Mouse (Mus musculus) ovary, adult 18-20 months (tissue): Measurements from ENCODE around the gene Kdm2b.
"Not testable (repeated sequence)": the region's sequence is repeated elsewhere in the genome, so short reads cannot be mapped to it uniquely, and the experiment has no call there.

ENCODE experiments used
- DNase-seq: peaks from one replicate; pipeline ENCODE4 v3.0.0; 2022; ENCODE audit warnings: low spot score, mixed read lengths

Kdm2b gene

DNA sequence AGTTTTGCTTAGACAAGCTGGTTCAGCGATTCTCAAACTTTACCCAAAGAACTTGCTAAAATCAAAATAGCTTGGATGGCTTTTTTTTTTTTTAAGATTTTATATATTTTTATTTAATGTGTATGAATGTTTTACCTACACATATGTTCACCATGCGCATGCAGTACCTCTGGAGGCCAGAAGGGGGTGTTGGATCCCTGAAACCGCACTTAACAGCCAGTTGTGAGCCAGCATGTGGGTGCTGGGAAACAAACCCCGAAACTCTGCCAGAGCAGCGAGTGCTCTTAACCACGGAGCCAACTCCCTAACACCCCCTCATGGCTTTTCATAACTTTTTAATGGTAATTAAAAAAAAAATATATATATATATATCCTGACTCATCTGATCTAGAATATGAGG, 21.2 kb upstream of the Kdm2b start:
- DNase-seq, result no peak

DNA sequence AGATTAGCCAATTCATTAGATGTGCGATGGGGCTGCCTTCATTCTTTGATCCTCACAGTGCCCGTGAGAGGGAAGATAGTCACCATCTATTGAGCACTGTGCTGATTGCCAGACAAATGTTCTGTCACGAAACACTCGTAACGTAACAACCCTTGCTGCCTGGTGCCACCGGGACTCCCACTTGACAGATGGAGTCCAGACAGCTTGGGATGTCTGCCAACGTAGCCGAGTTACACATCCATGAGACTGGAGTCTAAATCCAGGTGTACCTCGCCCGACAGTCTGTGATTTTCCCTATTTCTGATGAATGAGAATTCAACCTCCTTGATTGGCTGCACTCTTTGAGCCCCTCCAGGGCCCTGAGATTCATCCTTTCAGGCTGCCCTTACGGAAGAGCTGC, 20.2 kb upstream of the Kdm2b start:
- no peak for DNase-seq

DNA sequence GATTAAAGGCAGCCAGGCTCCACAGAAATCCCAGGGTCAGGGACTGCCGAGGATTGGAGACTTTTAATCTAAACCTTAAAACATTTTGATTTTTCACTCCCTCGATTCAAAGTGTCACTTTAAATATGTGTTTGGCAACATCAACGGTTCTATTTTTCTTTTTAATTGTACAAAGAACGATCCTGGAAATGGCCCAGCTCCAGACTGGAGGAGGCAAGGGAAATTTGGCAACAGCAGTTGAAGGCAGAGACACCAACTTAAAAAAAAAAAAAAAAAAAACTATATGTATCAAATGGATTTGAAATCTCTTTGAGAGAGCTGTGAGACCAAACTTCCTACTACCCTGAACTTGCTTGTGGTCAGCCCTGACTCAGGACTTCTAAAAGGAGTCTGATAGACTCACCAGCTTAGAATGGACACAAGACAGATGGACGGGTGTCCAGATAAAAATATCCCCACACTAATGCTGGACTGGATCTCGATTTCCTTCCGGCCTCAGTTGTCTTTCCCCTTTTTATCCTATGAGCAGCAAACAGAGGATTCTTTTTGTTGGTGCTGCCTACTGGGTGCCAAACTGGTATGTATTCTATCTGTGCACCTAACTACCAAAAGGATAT, 19.4 kb upstream of the Kdm2b start:
- no peak for DNase-seq

DNA sequence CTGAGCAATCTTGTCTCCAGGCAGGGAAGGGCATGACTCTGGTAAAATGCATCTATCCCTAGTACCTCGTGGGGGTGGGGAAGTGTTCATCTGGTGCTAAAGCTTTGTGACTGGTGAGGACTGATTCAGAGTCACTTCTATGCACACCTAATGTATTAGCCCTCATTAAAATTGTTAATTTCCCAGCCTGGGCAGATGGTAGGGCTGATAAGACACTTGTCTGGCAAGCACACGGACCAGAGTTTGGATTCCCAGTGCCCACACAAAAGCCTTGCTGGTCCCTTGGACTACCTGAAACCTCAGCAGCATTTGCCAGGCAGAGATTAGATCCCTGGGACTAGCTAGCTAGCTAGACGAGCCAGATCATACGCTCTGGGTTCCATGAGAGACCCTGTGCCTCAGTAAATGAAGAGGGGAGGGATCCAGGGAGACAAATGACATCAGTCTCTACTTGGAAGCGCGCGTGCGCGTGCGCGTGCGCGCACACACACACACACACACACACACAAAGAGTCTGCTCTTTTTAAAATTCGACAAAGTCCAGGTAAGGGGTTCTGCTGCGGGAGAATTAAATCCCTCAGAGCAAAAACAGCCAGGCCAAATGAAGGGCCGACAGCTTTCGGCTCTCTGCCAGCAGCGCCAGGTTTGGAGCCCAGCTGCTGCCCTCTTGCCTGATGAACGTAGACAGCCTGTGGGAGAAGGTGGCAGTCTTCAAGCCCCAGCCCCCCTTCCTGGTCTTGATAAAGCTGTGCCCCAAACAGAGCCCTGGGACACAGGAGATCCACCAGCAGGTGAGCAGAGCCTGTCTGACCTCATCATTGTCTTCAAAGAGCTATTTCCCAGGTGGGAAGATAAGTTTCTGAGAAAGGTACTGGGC, 16.3 kb upstream of the Kdm2b start:
- no peak for DNase-seq

DNA sequence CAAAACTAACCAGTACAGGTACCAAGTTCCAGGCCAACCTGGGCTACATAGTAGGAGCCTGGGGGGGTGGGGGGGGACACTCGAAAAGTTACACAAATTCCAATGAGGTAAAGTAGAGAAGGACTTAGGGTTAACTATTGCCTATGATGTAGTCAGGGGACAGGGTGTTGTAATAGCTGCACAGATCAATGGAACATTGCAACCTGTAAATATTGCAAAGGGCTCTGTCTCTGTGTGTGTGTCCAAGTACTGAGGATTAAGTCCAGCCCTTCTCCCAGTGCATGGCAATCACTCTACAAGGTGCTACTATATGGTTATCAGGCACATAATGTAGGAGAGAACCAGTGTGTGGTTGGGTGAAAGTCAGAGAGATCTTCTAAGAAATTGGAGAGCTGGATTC, 11.3 kb upstream of the Kdm2b start:
- no peak for DNase-seq

DNA sequence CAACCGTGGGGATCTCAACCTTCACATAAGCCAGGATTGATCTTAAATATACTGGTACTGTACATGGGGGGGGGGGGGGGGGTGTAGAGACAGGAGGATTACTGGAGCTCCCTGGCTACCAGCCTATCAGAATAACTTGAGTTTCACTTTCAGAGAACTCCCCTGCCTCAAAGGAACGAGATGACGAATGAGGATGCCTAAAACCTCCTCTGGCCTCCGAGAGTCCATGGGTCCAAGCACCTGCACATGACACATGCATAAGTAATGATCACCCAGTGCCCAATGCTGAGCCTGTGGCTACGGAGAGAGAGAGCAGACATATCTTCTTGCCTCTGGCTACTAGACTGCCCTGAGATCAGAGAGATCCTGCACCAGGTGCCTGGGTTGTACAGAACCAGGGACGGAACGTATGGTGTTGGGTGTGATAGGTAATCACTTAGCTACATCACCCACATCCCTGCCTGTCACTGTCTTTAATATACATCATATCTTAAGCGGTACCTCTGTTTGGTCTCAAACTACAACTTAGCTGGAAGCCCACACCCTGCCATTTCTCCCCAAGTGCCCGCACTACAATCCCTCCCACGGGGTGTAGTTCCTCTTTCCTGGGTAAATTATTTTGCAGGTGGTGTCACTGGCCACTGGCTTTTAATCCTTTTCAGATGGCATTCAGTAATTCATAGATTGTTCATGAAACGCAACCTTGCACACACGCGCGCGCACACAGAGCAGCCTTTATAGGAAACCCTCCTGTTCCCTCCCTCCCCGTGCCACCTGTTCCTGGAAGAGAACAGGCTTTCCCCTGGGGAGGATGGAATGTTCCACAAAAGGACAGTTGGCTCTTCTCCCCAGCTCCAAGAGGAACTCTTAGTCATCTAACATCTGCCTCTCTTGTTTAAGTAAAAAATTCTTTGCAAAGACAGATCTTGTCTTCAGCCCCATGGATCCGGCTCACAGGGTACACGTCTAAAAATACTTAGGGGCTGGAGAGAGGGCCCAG, 7.9 kb upstream of the Kdm2b start:
- no peak for DNase-seq

DNA sequence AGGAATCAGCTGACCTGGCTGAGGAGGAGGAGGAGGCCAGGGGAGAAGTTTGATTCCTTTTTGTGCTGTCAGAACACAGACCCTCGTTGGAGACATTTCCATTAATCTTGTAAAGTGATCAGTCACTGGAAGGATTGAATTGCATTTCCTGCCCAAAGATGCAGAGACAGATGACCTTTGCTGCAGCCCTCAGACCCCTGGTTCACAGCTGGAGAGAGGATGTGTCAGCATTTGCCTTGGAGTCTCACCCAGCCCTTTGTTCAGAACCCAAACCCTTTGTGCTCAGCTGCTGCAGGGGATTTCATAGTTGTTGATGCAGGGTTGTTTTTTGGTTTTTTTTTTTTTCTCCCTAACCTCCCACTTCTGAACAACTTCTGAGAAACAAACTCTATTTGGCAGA, 5.3 kb upstream of the Kdm2b start:
- no peak for DNase-seq

DNA sequence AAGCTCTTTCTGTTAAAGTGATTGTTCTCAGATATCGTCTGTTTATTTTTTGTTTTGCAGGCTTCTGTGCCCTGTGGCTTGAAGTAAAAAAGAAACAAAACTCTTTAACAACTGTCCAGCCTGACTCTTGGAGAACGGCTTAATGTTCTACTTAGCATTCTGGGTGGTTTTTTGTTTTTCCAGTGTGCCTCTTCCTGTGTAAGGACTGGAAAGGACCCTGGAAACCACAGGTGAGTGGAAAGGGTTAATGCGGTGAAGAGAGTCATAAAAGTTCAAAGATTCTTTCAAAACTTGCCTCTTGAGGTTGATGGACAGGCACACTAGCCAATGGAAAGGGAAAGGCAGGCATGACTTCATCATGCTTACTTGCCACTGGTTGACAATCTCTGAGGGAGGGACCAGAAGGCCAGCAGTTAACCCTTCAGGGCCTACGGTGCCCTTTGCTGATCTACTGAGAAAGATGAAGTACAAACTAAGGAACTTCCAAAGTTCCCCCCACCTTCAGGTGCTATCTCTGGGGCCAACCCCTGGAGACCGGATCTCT, 4.8 kb upstream of the Kdm2b start:
- DNase-seq, result peak; percentile 83

DNA sequence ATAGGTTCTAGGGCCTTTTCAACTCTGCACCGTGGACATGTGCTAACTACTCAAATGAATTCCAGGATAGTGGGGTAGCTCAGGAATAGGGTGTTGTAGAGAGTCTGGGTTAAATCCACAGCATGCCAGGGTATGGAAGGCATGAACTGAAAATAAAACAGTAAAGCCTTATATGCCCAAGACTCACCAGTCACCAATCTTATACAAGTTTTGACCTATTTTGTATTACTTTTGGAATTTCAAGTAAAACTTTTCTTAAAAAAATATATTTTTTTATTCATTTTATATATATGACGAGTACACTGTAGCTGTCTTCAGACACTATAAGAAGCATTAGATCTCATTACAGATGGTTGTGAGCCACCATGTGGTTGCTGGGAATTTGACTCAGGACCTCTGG, 4.2 kb upstream of the Kdm2b start:
- no peak for DNase-seq

DNA sequence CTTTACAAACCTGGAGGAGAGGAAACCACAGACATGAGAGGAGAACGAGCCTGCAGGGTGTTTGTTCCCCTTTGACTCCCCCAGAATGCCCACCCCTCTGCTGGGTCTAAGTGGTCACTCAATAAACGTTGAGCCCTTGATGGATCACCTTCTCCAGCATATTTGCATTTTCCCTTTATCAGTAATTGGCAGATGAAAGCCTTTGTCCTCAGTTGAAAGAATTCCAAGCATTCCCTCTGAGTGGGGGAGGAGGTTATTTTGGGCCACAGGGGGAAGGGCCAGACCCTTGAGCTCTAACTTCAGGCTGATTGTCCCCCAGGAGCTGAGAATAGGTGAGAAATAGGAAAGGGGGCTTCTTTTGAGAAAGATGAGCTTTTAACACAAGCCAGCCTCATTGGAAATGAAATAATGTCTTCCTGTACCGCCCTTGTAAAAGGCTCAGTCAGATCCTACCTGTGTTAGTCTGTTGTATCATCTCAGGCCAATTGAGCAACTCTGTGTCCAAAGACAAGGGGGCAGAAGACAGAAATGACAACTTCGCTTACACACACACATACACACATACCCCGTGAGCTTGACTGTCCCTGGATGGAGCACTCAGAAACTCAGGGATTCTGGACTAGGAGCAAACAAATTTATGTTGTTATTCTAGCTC, 1.9 kb upstream of the Kdm2b start:
- DNase-seq, result no peak

DNA sequence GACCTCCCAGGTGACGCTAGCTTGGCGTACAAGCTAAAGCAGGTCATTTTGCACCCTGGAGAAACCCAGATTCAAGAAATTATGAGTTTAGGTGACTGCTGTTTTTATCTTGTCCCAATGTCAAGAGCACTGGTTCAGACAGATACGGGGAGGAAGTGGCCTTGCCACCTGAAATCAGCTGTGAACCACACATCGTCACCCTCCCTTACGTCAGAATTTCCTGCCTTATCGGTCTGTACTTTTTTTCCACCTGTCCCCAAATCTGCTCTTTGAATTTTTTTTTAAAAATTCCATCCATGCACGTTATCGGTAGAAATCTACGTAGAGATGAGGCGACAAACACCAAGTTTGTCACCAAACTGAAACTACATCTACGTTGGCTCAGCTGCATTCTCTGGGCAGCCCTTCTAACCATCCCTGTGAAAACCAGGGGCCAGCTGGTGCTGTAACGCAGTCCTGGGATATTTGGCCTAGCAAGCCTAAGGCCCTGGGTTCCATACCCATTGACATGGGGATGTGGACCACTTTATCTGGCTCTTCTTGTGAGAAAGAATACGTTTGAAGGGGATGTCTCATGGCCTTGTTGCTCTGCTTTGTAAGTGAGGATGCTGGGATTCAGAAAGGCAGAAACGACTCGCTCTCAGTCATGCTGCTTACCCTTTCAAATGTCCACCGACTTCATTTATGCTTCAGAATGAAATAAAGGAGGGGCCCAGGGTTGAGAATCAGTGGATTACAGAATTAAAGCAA, 963 bp upstream of the Kdm2b start:
- DNase-seq, result no peak

DNA sequence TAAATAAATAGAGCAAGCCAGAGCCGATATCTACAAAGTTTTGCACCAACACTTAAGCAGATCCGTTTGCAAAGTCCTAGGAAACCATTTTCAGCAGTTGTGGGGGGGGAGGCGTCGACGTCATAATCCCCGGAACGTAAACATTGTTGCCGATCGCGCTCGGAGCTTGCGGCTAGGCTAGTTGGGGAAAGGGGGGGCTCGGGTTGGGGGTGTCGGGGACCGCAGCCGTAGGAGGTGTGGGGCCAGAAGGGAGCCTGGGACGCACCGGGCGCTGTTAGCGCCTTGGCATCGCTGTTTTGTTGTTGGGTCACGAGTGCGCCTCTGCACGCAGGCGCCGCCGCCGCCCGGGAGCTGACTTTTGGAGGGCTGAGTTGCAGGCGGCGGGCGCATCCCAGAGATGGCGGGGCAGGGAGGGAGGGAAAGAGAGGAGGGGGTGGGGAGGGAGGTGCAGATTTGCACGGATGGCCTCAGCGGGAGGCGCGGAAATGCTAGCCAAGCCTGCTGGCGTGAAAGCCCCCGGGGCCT, 560 bp downstream of the Kdm2b start:
- peak; percentile 40 for DNase-seq

DNA sequence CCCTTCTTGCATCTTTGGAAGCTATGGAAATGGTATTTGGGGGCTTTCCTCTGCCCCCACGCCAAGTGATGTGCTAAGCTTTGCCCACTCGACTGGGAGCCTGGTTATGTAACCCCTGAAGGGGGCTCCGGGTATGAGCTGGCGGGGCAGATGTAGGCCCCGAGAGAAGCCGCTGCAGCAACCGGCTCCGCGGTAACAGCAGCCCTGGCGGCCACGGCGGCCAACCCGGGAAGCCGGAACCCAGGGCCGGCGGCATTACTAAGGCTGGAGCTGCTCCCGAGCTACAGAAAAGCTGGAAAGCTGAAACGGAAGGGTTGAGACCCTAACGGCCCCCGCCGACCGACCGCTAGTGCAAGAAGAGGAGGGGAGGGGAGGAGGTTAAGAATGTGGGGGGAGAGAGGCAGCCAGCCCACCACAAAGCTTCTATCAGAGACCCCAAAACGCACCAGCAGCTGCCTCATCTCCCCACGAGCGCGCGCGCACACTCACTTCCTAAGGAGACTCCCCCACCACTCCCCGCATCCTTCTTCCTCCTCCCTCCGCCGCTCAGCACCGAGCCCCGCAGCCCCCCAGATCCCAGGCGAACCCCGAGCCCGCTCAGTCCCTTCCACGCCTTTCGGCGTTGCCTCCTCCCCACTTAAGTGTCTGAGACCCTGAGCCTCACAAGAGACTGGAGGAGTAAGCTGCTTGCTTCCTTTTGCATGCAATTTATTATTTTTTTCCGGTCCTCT, 1.4 kb downstream of the Kdm2b start:
- peak; percentile 16 for DNase-seq

DNA sequence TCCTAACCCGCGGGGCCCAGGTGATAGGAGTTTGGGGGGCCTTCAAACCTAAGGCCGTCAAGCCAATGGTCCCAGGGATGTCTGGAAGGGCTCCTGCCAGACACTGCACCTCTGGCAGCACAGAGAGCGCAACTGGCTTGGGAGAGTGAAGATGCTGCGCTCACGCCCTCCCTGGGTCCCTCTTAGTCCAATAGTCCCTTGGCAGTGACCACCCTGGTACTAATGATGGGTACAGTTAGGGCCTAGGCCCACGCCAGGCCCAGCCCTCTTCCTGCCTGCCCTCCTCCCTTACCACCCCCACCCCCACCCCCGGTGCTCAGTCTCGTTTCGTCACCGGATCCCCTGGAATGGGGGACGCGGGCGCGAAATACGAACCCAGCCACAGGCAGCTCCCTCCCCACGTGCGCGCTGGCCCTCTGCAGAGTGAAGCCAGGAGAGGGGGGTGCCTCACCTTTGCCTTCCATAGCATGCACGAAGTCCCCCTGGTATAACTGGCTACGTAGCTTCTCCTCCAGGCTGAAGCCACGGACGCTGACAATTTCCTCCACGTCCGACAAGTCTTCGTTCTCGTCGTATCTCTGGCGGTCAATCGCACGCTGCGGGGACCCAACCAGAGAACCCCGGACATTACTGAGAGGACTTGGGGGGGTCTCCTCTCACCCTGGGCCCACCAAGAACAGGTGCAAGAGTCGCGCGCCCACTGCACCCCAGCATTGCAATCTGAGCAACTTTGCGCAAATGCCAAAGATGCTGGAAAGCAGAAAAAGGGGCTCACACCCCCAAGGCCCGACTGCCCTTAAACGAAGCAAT, 2.2 kb downstream of the Kdm2b start:
- no peak for DNase-seq

DNA sequence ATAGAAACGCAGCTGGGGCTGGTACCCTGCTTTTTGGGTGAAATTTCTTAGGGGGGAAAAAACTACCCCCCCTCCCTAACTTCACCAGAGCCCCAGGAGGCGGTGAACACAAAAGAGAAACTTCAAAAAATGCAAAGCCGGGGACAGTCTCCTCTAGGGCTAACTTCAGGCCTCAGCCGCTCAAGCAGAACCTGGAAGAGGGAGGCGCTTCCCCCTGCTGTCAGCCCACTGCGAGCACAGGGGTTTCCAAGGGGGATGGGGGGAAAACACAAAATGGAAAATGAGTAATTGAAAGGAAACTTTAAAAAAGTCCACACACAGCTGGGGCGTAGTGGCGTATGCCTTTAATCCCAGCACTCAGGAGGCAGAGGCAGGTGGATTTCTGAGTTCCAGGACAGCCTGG, 3.5 kb downstream of the Kdm2b start:
- no peak for DNase-seq

DNA sequence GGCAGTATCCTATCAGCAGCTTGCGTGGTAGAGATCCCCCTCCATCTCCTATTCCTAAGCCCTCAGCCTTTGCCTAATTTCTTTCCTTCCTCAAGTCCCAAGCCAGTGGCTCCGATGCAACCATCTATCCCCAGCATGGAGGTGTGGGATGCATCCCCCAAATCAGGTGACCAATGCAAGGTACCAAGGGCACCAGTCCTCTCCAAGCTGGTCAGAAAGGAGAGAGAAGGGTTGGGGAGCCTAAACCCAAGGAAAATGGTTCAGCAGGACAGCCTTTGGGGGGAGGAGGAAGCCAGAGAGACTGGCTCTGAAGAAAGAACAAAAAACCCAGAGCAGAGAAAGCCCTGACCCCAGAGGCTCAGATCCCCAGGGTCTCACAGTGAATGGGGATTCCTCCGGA, 4.3 kb downstream of the Kdm2b start:
- no peak for DNase-seq

DNA sequence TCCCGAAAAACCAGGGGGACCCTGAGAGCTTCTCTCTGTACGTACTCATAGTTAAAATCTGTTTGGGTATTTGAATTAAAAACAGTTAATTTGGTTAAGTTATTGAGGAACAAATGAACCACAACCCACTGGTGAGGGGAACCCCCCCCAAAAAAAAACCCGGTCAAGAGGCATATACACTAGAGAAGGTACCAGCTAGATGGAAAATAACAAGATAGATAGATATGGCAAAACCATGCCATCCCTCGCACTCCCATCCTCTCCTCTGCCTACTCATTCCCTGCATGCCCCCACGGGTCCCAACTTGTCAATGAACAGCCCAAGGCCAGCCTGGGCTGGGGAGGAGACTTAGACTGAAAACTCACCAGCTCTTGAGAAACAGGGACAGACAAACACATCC, 5.1 kb downstream of the Kdm2b start:
- no peak for DNase-seq

DNA sequence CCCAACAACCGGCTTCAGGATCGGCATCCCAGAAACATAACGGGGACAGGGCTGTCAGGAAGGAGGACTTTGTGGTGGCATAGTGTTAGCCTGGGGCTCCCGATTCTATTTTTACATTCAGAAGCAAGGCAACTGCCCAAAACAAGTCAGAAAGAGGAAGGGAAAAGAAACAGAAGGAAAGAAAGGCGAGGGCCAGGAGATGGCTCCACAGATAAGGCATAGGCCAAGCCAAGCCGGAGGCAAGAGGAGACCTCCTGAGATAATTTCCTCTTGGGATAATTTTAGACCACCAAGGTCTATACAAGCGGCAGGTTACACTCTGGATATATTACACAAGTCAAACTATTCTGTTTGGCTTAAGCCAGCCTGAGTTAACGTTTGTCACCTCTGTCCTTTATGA, 10.7 kb downstream of the Kdm2b start:
- DNase-seq, result no peak

DNA sequence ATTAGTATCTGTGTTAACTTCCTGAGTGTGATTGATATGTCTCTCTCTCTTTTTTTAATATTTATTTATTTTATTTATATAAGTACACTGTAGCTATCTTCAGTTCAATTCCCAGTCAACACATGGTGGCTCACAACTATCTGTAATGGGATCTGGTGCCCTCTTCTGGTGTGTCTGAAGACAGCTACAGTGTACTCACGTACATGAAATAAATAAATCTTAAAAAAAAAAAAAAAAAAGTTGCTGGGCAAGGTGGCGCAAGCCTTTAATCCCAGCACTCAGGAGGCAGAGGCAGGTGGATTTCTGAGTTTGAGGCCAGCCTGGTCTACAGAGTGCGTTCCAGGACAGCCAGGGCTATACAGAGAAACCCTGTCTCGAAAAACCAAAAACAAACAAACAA, 14.9 kb downstream of the Kdm2b start:
- DNase-seq, result not testable (repeated sequence)
